Mouse (Mus musculus) MEL (cell line): ENCODE data around the gene Mgam.

Experiments
- BHLHE40 ChIP-seq: IDR thresholded peaks from 2 replicates; pipeline ENCODE4 v1.6.1; 2012; ENCODE audit warnings: low read depth, mild to moderate bottlenecking, inconsistent platforms, low read length, improper control_type of control experiment, borderline replicate concordance
- CTCF ChIP-seq, 3 experiments: IDR thresholded peaks in 2 of 3; conservative IDR thresholded peaks in 1 of 3; 2 replicates each; pipeline ENCODE4 v1.5.1; 2011 to 2012; ENCODE audit warnings: low read length in 3 of 3, low read depth in 2 of 3, mild to moderate bottlenecking in 2 of 3, improper control_type of control experiment in 1 of 3, inconsistent platforms in 1 of 3, mixed read lengths in 1 of 3, moderate library complexity in 1 of 3; ENCODE audit not compliant: control insufficient read depth in 1 of 3, insufficient read depth in 1 of 3, poor library complexity in 1 of 3, severe bottlenecking in 1 of 3
- ELF1 ChIP-seq: IDR thresholded peaks from 2 replicates; pipeline ENCODE4 v1.6.1; 2014; ENCODE audit warnings: low read depth, mild to moderate bottlenecking, inconsistent platforms, low read length, improper control_type of control experiment, moderate library complexity
- POLR2A ChIP-seq, 2 experiments: IDR thresholded peaks; 2 replicates each; pipeline ENCODE4 v1.6.1; 2011 to 2012; ENCODE audit warnings: low read length in 2 of 2, mild to moderate bottlenecking in 2 of 2, control low read depth in 1 of 2, improper control_type of control experiment in 1 of 2, low read depth in 1 of 2, moderate library complexity in 1 of 2; ENCODE audit not compliant: control insufficient read depth in 1 of 2, insufficient read depth in 1 of 2, poor library complexity in 1 of 2
- RCOR1 ChIP-seq: IDR thresholded peaks from 2 replicates; pipeline ENCODE4 v1.6.1; 2012; ENCODE audit warnings: low read depth, mild to moderate bottlenecking, inconsistent platforms, low read length, improper control_type of control experiment
- SIN3A ChIP-seq: IDR thresholded peaks from 2 replicates; pipeline ENCODE4 v1.6.1; 2012; ENCODE audit warnings: low read length, improper control_type of control experiment, inconsistent platforms
- ZC3H11A ChIP-seq: IDR thresholded peaks from 2 replicates; pipeline ENCODE4 v1.6.1; 2012; ENCODE audit warnings: low read depth, mild to moderate bottlenecking, inconsistent platforms, low read length, improper control_type of control experiment
- ZNF384 ChIP-seq: IDR thresholded peaks from 2 replicates; pipeline ENCODE4 v1.6.1; 2012; ENCODE audit warnings: low read depth, mild to moderate bottlenecking, inconsistent platforms, low read length, improper control_type of control experiment

DNA sequence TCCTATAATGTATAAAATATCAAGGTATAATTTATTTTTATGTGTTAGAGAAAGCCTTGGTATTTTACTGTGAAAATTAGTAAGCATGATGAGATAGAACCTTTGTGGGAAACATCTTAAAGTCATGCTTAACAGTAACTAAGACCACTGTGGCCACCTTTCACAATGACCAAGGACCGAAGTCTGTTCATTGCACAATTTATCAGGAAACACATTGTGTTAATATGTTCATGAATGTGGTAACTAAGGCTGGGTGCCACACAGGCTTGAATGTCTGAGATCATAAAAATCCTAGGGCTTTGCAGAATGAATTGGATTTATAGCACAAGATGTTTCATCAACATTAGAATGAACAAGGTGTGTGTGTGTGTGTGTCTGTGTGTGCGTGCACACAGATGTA is 40.3 kb upstream of the Mgam start:
- TF ChIP-seq POLR2A (IDR thresholded peaks at IDR 0.05; ENCODE audit: control insufficient read depth in 1 of 2, insufficient read depth in 1 of 2, low read depth in 1 of 2, low read length in 2 of 2, poor library complexity in 1 of 2) (no peak), BHLHE40 (no peak), ELF1 (no peak), CTCF (IDR thresholded peaks at IDR 0.05 in 2 of 3, conservative IDR thresholded peaks at IDR 0.05 in 1 of 3; ENCODE audit: control insufficient read depth in 1 of 3, insufficient read depth in 1 of 3, low read depth in 2 of 3, low read length in 3 of 3, poor library complexity in 1 of 3, severe bottlenecking in 1 of 3) (no peak), ZNF384 (no peak), SIN3A (no peak), RCOR1 (no peak), ZC3H11A (no peak)
